ENCODE assay signal across 20 mouse cellular contexts in genomic region chr17:85860797-85861196, GRCm38 (mm10).
A peak's percentile ranks its signal among the peaks of the same experiment; 100 is the strongest.
DNase-seq lines count a peak whose midpoint lies in the region; ATAC-seq and TF ChIP-seq lines count a peak whose summit lies in the region.
"Had no signal": no experiment of that assay in that cellular context is flagged by ENCODE, and none has a peak within 500 bp of the region (broad histone marks: within the 10 kb centered on the region; RNA-seq: fewer than 3 reads in every experiment).

No protein-coding gene starts in this region.

- no peak overlapping the region for H3K27ac ChIP-seq in MEL (ENCODE audit: control insufficient read depth, low read depth, low read length)
- no peak overlapping the region for H3K27ac ChIP-seq in intestine, embryonic 16.5 days (ENCODE audit: low read length)
- H3K27ac ChIP-seq: embryonic facial prominence, embryonic 10.5 days; embryonic facial prominence, embryonic 12.5 days; forebrain, embryonic 13.5 days; forebrain, embryonic 15.5 days had no signal

- no peak for ATAC-seq in intestine, embryonic 16.5 days
- ATAC-seq: activated CD4-positive, CD25-positive, alpha-beta regulatory T cell, adult 4 months; forebrain, embryonic 13.5 days; forebrain, embryonic 15.5 days; forebrain, postnatal 0 days; Patski had no signal

- no peak for TF ChIP-seq RAD21 in MEL (IDR thresholded peaks at IDR 0.05; ENCODE audit: low read depth, low read length)

- no peak overlapping the region for H3K4me2 ChIP-seq in intestine, embryonic 16.5 days (ENCODE audit: low read depth, low read length)
- H3K4me2 ChIP-seq: embryonic facial prominence, embryonic 12.5 days; forebrain, embryonic 13.5 days; forebrain, embryonic 15.5 days had no signal

- WGBS in intestine, embryonic 16.5 days: 56% methylated on average over 4 of the region's 4 CpGs

- H3K36me3 ChIP-seq in MEL (ENCODE audit: control insufficient read depth in 1 of 2, insufficient read depth in 2 of 2, low read length in 2 of 2): no peaks in the 10 kb centered on the region
- no peaks in the 10 kb centered on the region for H3K36me3 ChIP-seq in intestine, embryonic 16.5 days (ENCODE audit: control insufficient read depth, insufficient read depth, low read length)
- H3K36me3 ChIP-seq: embryonic facial prominence, embryonic 10.5 days; embryonic facial prominence, embryonic 12.5 days; forebrain, embryonic 15.5 days; G1E had no signal

- no peak for TF ChIP-seq CTCF in MEL (IDR thresholded peaks at IDR 0.05 in 2 of 3, conservative IDR thresholded peaks at IDR 0.05 in 1 of 3; ENCODE audit: control insufficient read depth in 1 of 3, insufficient read depth in 1 of 3, low read depth in 2 of 3, low read length in 3 of 3, poor library complexity in 1 of 3, severe bottlenecking in 1 of 3)

- no peaks in the 10 kb centered on the region for H3K27me3 ChIP-seq in MEL (ENCODE audit: control insufficient read depth in 1 of 2, insufficient read depth in 2 of 2, low read length in 2 of 2)
- no peaks in the 10 kb centered on the region for H3K27me3 ChIP-seq in intestine, embryonic 16.5 days (replicated peaks; ENCODE audit: control insufficient read depth, insufficient read depth, low read length)
- H3K27me3 ChIP-seq: embryonic facial prominence, embryonic 12.5 days; forebrain, embryonic 13.5 days; forebrain, embryonic 15.5 days; Patski had no signal

- no peaks in the 10 kb centered on the region for H3K4me1 ChIP-seq in MEL (ENCODE audit: control insufficient read depth in 1 of 2, insufficient read depth in 2 of 2, low read length in 2 of 2)
- H3K4me1 ChIP-seq in intestine, embryonic 16.5 days (ENCODE audit: control insufficient read depth, insufficient read depth, low read length): no peaks in the 10 kb centered on the region

- no peak overlapping the region for H3K4me3 ChIP-seq in MEL (ENCODE audit: control insufficient read depth in 1 of 2, insufficient read depth in 1 of 2, low read depth in 2 of 2, low read length in 2 of 2)
- no peak overlapping the region for H3K4me3 ChIP-seq in intestine, embryonic 16.5 days (ENCODE audit: low read length)
- H3K4me3 ChIP-seq: embryonic facial prominence, embryonic 10.5 days; embryonic facial prominence, embryonic 12.5 days; forebrain, embryonic 13.5 days; forebrain, embryonic 15.5 days had no signal

- H3K79me2 ChIP-seq in MEL (ENCODE audit: control insufficient read depth, insufficient read depth, low read length, poor library complexity): no peaks in the 10 kb centered on the region

- no peak for TF ChIP-seq POLR2A in MEL (IDR thresholded peaks at IDR 0.05; ENCODE audit: control insufficient read depth in 1 of 2, insufficient read depth in 1 of 2, low read depth in 1 of 2, low read length in 2 of 2, poor library complexity in 1 of 2)

- no peak for TF ChIP-seq EP300 in MEL (IDR thresholded peaks at IDR 0.05; ENCODE audit: low read depth in 1 of 2, low read length in 2 of 2)

- DNase-seq in A20 (ENCODE audit: low read depth, low spot score) (peak; percentile 26), MEL (ENCODE audit: low read depth, low spot score) (no peak)
- peak; percentile 6 for DNase-seq in induced T-regulatory cell, adult 2 months (ENCODE audit: low read depth)
- no peak for DNase-seq in gastrocnemius, adult 18-20 months (ENCODE audit: low spot score)
- no peak for DNase-seq in heart, adult 11 months
- no peak for DNase-seq in thymus, postnatal 25 days
- DNase-seq: cerebellum, adult 11-12 months; cerebellum, adult 2 months; cerebellum, adult 9-10 months; cerebellum, postnatal 10 days; cerebellum, postnatal 25 days; forebrain, postnatal 0 days had no signal

- no peak overlapping the region for H3K9ac ChIP-seq in MEL (ENCODE audit: control insufficient read depth, low read depth, low read length, poor library complexity, severe bottlenecking)
- H3K9ac ChIP-seq in intestine, embryonic 16.5 days (ENCODE audit: low read depth, low read length): no peak overlapping the region
- H3K9ac ChIP-seq: embryonic facial prominence, embryonic 12.5 days; forebrain, embryonic 13.5 days; forebrain, embryonic 15.5 days; forebrain, postnatal 0 days had no signal

- H3K9me3 ChIP-seq in MEL (replicated peaks; ENCODE audit: insufficient read depth, low read length): no peaks in the 10 kb centered on the region
- no peaks in the 10 kb centered on the region for H3K9me3 ChIP-seq in intestine, embryonic 16.5 days (ENCODE audit: control insufficient read depth, low read length)
- H3K9me3 ChIP-seq: embryonic facial prominence, embryonic 10.5 days; embryonic facial prominence, embryonic 12.5 days; forebrain, embryonic 13.5 days; forebrain, embryonic 15.5 days; G1E had no signal

TF ChIP-seq in MEL, 35 proteins besides CTCF, POLR2A, EP300 and RAD21:
- TF ChIP-seq MAFK (IDR thresholded peaks at IDR 0.05; ENCODE audit: borderline replicate concordance, low read depth, low read length) (no peak), ZMIZ1 (IDR thresholded peaks at IDR 0.05; ENCODE audit: low read depth, low read length) (no peak), ETS1 (IDR thresholded peaks at IDR 0.05; ENCODE audit: low read depth, low read length) (peak; percentile 34; the same call in 1 of the 2 replicates), MAZ (IDR thresholded peaks at IDR 0.05; ENCODE audit: low read depth, low read length) (no peak)

Comparison
In these comparisons a context has a peak if more than half of its experiments do, and no peak if none do; other contexts are left out.
1. DNase-seq: peak in A20 (single experiment) and induced T-regulatory cell, adult 2 months (single experiment); none in MEL (single experiment), gastrocnemius, adult 18-20 months (single experiment), heart, adult 11 months (single experiment) and thymus, postnatal 25 days (single experiment).